Mouse (Mus musculus): ENCODE data around the gene Ncaph. TPM values are rescaled to one million over a fixed set of nuclear protein-coding genes. Genes with fewer than 3 reads are reported as not detected.

Gene Ncaph
- polyA plus RNA-seq, 1 experiment from 2014 or later = 59.3 TPM

Other genes starting within 250 kb of the Ncaph start
- gene Sppl2a, start 200.7 kb downstream of the Ncaph start, polyA plus RNA-seq (2015; fragmentation: Nextera tagmentation; extraction: Ambion mirVana) = 24.0 and 28.2 TPM in 2 replicates
- 5.0 and 7.0 TPM in 2 replicates for gene Ap4e1, start 125.2 kb downstream of the Ncaph start, polyA plus RNA-seq (2015; fragmentation: Nextera tagmentation; extraction: Ambion mirVana)
- gene Blvra, start 63.3 kb downstream of the Ncaph start, polyA plus RNA-seq (2015; fragmentation: Nextera tagmentation; extraction: Ambion mirVana) = 71.8 and 72.2 TPM in 2 replicates
- 31.4 and 31.7 TPM in 2 replicates for gene Itpripl1, start 9.5 kb upstream of the Ncaph start, polyA plus RNA-seq (2015; fragmentation: Nextera tagmentation; extraction: Ambion mirVana)
- gene 1810024B03Rik, start 74.3 kb upstream of the Ncaph start, polyA plus RNA-seq (2015; fragmentation: Nextera tagmentation; extraction: Ambion mirVana) = 1.2 TPM in 2 replicates
- 25.4 and 32.4 TPM in 2 replicates for gene Snrnp200, start 74.4 kb upstream of the Ncaph start, polyA plus RNA-seq (2015; fragmentation: Nextera tagmentation; extraction: Ambion mirVana)
- 44.6 and 49.5 TPM in 2 replicates for gene Ciao1, start 113.9 kb upstream of the Ncaph start, polyA plus RNA-seq (2015; fragmentation: Nextera tagmentation; extraction: Ambion mirVana)
- 12.2 and 13.4 TPM in 2 replicates for gene Tmem127, start 114.0 kb upstream of the Ncaph start, polyA plus RNA-seq (2015; fragmentation: Nextera tagmentation; extraction: Ambion mirVana)
- gene Stard7, start 136.3 kb upstream of the Ncaph start, polyA plus RNA-seq (2015; fragmentation: Nextera tagmentation; extraction: Ambion mirVana) = 48.6 and 50.9 TPM in 2 replicates
- gene Dusp2, start 202.2 kb upstream of the Ncaph start, polyA plus RNA-seq (2015; fragmentation: Nextera tagmentation; extraction: Ambion mirVana) = 2.7 and 2.8 TPM in 2 replicates
- not detected in 2 replicates for gene Astl, start 204.7 kb upstream of the Ncaph start, polyA plus RNA-seq (2015; fragmentation: Nextera tagmentation; extraction: Ambion mirVana)
- gene Adra2b, start 229.3 kb upstream of the Ncaph start, polyA plus RNA-seq (2015; fragmentation: Nextera tagmentation; extraction: Ambion mirVana) = 29.4 and 32.4 TPM in 2 replicates